Mouse (Mus musculus) kidney, postnatal 4 days (tissue): Measurements from ENCODE around the gene Clip4.

ENCODE experiments used
- DNase-seq, 2 experiments: peaks; one replicate each; pipeline ENCODE4 v3.0.0; 2021; ENCODE audit warnings: mixed read lengths in 2 of 2

Gene Clip4

DNA sequence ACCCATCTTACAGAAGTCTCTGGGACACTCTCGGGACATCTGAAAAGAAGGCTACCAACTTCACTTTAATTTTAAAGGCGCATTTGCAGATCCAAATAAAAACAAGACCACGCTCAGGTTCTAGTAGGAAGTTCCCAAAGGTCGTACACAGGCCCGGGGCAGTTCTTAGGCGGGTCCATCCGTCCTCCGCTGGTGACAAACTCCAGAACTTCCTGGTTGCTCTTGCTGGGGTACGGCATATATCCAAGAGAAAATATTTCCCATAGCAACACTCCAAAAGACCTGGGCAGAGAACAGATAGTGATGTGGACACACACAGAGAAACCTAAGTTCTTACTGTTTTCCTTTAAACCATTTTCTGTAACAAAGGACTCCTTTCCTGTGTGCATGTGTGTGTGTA, 106.5 kb downstream of the Clip4 start:
- no peak for DNase-seq

DNA sequence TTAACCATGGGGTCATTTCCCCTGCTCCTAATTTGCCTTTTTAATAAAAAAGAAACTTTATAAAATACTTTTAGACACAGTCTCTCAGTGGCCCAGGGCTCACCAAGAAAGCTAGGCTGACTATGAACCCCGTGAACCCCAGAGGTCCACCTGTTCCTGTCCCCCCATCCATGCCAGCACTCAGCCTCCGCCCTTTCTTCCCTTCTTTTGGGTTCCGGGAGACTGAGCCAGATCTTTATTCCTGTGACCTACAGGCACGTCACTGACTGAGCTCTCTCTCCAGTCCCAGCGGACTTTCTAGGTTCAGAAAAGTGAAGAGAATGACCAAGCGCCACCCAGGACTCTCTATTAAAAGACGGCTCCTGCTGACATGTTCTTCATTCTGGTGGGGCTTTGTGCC, 107.2 kb downstream of the Clip4 start:
- DNase-seq: no peak

DNA sequence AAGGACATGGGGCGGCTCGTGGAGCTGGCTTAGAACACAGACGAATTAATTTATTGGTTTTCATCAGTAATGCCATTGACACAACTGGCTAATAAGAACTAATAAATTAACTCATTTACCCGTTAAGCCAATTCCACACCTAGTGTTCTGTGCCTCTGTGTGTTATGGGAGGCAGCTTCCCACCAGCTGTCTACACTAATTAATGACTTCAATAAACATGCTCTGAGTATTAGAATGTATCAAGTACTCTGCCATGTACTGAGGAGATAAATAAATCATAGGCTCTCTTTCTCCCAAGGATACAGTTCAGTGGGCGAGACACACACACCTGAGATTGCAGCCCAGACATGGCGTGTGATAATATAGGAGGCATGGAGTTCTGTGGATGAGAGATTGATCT, 113.1 kb downstream of the Clip4 start:
- no peak for DNase-seq

DNA sequence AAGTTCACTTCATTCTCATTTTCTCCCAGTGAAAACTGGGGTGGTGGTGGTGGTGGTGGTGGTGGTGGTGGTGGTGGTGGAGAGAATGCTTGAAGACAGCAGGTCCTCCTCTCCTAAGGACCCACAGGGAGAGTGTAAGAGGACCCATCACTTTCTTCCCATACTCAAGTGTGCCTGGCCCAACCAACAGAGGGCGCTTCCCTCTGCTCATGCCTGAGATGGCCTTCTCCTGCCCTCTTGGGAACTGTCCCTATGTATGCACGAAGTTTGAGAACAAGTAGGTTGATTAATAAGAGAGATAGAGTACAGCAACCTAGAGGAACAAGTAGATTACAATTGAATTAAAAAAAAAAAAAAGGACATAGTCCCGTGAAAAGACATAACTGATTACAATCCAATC, 140.8 kb downstream of the Clip4 start:
- DNase-seq: peak; percentile 55 to 58

DNA sequence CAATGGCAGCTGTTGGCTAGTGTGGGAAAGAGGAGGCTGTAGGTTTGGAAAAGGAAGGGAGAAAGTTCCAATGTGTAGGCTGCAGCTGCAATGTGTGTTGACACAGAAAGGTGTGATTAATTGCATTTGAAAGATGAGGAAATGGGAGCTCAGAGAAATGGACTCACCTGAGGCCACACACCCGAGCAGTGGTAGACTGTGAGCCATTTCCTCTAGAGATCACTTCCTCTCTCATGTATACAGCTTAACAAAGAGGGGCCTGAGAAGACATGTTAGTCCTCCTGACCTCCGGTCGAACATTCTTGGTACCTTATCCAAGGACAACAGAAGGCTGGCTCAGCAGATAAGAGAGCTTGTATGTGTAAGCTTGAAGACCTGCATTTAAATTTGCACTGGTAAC, 144.9 kb downstream of the Clip4 start:
- no peak for DNase-seq
